Mouse (Mus musculus): ENCODE results near the gene H2al2a.

DNA sequence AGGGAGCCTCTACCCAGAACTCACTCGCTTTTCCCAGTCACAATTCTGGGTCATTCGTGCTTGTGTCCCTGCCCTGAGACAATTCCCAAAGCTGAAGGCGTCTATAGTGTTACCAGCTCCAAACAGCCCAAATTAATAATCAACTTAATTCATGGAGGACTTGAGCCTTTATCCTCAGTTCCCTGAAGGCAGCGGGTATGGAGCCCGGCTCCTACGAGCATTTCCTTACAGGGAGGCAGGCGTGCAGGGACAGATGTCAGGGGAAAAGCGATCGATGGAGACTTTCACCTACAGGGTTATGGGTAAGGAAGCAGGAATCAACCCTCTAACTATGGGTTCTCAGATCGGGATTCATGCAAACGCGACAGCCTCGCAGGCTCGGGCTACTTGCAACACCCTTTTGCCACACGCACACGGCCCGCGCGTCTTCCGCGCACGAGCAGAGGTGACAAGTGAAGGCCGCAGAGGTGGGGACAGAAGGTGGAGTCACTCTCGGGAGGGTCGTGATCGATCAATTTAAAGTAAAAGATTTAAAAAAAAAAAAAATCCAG, 34.6 kb upstream of the H2al2a start:
- TF ChIP-seq CTCF (IDR thresholded peaks at IDR 0.05; ENCODE audit: control insufficient read depth, insufficient read depth, low read length) (no peak), POLR2A (IDR thresholded peaks at IDR 0.05; ENCODE audit: borderline replicate concordance, control insufficient read depth, low read depth, low read length) (no peak)
